Mouse (Mus musculus) erythroblast, embryonic 14.5 days (primary cell): ENCODE results near the gene Tm7sf2.

Source experiments
- GATA1 ChIP-seq: IDR thresholded peaks from 2 replicates; pipeline ENCODE4 v1.6.1; 2012; ENCODE audit warnings: low read length, inconsistent platforms, mixed read lengths
- TAL1 ChIP-seq: IDR thresholded peaks from 3 replicates; pipeline ENCODE4 v1.6.1; 2012; ENCODE audit warnings: low read length, inconsistent platforms, mixed read lengths

- TF ChIP-seq GATA1 (no peak), TAL1 (no peak)
Measured at GRCm38 (mm10) chr19:6104476-6104875, 36.3 kb upstream of the Tm7sf2 start.
